Mouse (Mus musculus) heart, postnatal 4 days (tissue): ENCODE data around the gene Itga1. TPM values are rescaled to one million over a fixed set of nuclear protein-coding genes. Genes with fewer than 3 reads are reported as not detected.

Source experiments
- DNase-seq: peaks from one replicate; pipeline ENCODE4 v3.0.0; 2021
- total RNA-seq, 2 experiments: library from RNA; stranded (reverse); gene quantifications; 2 replicates each; pipeline ENCODE4 v1.2.3; 2021

Itga1 gene
- total RNA-seq, 2 experiments from 2014 or later, result 82.4 to 86.8 TPM

- DNase-seq, result no peak
Observed at GRCm38 (mm10) chr13:115050660-115051559, 50.9 kb downstream of the Itga1 start.

- no peak for DNase-seq
Observed at GRCm38 (mm10) chr13:115042652-115043051, 59.1 kb downstream of the Itga1 start.

- no peak for DNase-seq
Observed at GRCm38 (mm10) chr13:115037304-115037703, 64.5 kb downstream of the Itga1 start.

GRCm38 (mm10) chr13:115035387-115035786, 66.4 kb downstream of the Itga1 start:
- no peak for DNase-seq

- no peak for DNase-seq
Observed at GRCm38 (mm10) chr13:115033135-115033534, 68.6 kb downstream of the Itga1 start.

GRCm38 (mm10) chr13:115031177-115032000, 70.4 kb downstream of the Itga1 start:
- DNase-seq, result peak; percentile 62

GRCm38 (mm10) chr13:115025394-115025793, 76.4 kb downstream of the Itga1 start:
- DNase-seq, result no peak

- DNase-seq, result peak; percentile 29
Observed at GRCm38 (mm10) chr13:115022117-115022787, 79.5 kb downstream of the Itga1 start.

- DNase-seq, result peak; percentile 69
Observed at GRCm38 (mm10) chr13:115021411-115021810, 80.4 kb downstream of the Itga1 start.

GRCm38 (mm10) chr13:115020727-115021126, 81.0 kb downstream of the Itga1 start:
- DNase-seq, result no peak

GRCm38 (mm10) chr13:115017545-115017944, 84.2 kb downstream of the Itga1 start:
- DNase-seq, result no peak

GRCm38 (mm10) chr13:115011547-115011946, 90.2 kb downstream of the Itga1 start:
- DNase-seq, result no peak

GRCm38 (mm10) chr13:115006213-115006835, 95.4 kb downstream of the Itga1 start:
- no peak for DNase-seq

GRCm38 (mm10) chr13:115005342-115005741, 96.4 kb downstream of the Itga1 start:
- DNase-seq, result no peak

GRCm38 (mm10) chr13:115003444-115004053, 98.2 kb downstream of the Itga1 start:
- DNase-seq, result no peak

GRCm38 (mm10) chr13:115002837-115003236, 98.9 kb downstream of the Itga1 start:
- DNase-seq, result no peak

- DNase-seq, result no peak
Observed at GRCm38 (mm10) chr13:115002155-115002554, 99.6 kb downstream of the Itga1 start.

- no peak for DNase-seq
Observed at GRCm38 (mm10) chr13:114999582-114999981, 102.2 kb downstream of the Itga1 start.

- no peak for DNase-seq
Observed at GRCm38 (mm10) chr13:114998100-114998499, 103.7 kb downstream of the Itga1 start.

GRCm38 (mm10) chr13:114992260-114993014, 109.3 kb downstream of the Itga1 start:
- no peak for DNase-seq

- no peak for DNase-seq
Observed at GRCm38 (mm10) chr13:114987668-114988067, 114.1 kb downstream of the Itga1 start.
